8 mouse cellular contexts compared by ENCODE assay signal in genomic region chr17:53567346-53568101, GRCm38 (mm10). TPM values are rescaled to one million over a fixed set of nuclear protein-coding genes. Genes with fewer than 3 reads are reported as not detected.
A peak's percentile ranks its signal among the peaks of the same experiment; 100 is the strongest.
DNase-seq lines count a peak whose midpoint lies in the region; ATAC-seq and TF ChIP-seq lines count a peak whose summit lies in the region.

No protein-coding gene starts in this region.

- intact Hi-C loops in heart, postnatal 36 days (cut with DNase I), result loop anchor here (2.0 to 10.0 kb wide), 4 partner anchors 55 to 121 kb away; partner anchors contain the start of genes Rab5a and Sgo1

- H3K4me1 ChIP-seq in ES-Bruce4 (ENCODE audit: control insufficient read depth, insufficient read depth, low read length), result peaks cover 3% of the 10 kb centered on the region

- peak overlapping the region; percentile 98 for H3K4me3 ChIP-seq in ES-Bruce4 (ENCODE audit: low read depth, low read length)

- H3K27ac ChIP-seq in ES-Bruce4 (ENCODE audit: insufficient read depth, low read length), result peak overlapping the region; percentile 81

- TF ChIP-seq EP300 in ES-Bruce4 (IDR thresholded peaks at IDR 0.05; ENCODE audit: insufficient read depth, low read depth, low read length), result no peak

- TF ChIP-seq CTCF in ES-Bruce4 (IDR thresholded peaks at IDR 0.05; ENCODE audit: low read depth, low read length), result no peak
- no peak for TF ChIP-seq CTCF in brain, embryonic 14.5 days (IDR thresholded peaks at IDR 0.05; ENCODE audit: borderline replicate concordance, extremely low read depth, insufficient read depth, insufficient read length)

- peak; percentile 80 for DNase-seq in brain, embryonic 14.5 days (ENCODE audit: low read depth)
- peak; percentile 67 to 87 for DNase-seq in heart, postnatal 36 days
- DNase-seq in layer of hippocampus, postnatal 10 days (ENCODE audit: low spot score in 2 of 2), result peak; percentile 66 to 75
- DNase-seq in lung, postnatal 25 days (ENCODE audit: low spot score), result peak; percentile 28
- DNase-seq in right cerebral cortex, adult 2 months (ENCODE audit: low spot score in 2 of 2), result peak; percentile 14 to 36
- DNase-seq in urinary bladder, adult 2 months (ENCODE audit: low spot score), result peak; percentile 68

- peak; percentile 44 for ATAC-seq in erythroid progenitor cell, adult 5-6 weeks (replicated peaks; ENCODE audit: low FRiP score, poor library complexity, severe bottlenecking)

- no peaks in the 10 kb centered on the region for H3K36me3 ChIP-seq in ES-Bruce4 (ENCODE audit: control insufficient read depth, insufficient read depth, low read length, poor library complexity, severe bottlenecking)

- H3K9me3 ChIP-seq in ES-Bruce4 (replicated peaks; ENCODE audit: control insufficient read depth, insufficient read depth, low read length, poor library complexity, severe bottlenecking), result no peaks in the 10 kb centered on the region

- no peak for TF ChIP-seq POLR2A in ES-Bruce4 (IDR thresholded peaks at IDR 0.05; ENCODE audit: insufficient read depth, low read length)
- TF ChIP-seq POLR2A in brain, embryonic 14.5 days (IDR thresholded peaks at IDR 0.05; ENCODE audit: borderline replicate concordance, extremely low read depth, insufficient read depth, insufficient read length, poor library complexity, severe bottlenecking), result peak; percentile 32; the same call in 1 of the 2 replicates

- no peaks in the 10 kb centered on the region for H3K27me3 ChIP-seq in ES-Bruce4 (ENCODE audit: control insufficient read depth, insufficient read depth, low read length, poor library complexity, severe bottlenecking)

- H3K9ac ChIP-seq in ES-Bruce4 (ENCODE audit: low read depth, poor library complexity, severe bottlenecking), result peak overlapping the region; percentile 98

RNA-seq across cellular contexts. Expression of gene Kat2b, which starts 0.9 kb away (rescaled TPM):
- polyA plus RNA-seq in ES-Bruce4 (2011; ENCODE audit: insufficient read depth, insufficient read length, low read depth, missing spikeins), result 15.9 and 25.9 TPM in 2 replicates
- polyA plus RNA-seq in brain, embryonic 14.5 days (2012; rRNA removed), result 12.5 and 13.1 TPM in 2 replicates
- 64.5 and 72.1 TPM in 2 replicates for total RNA-seq in erythroid progenitor cell, adult 5-6 weeks (2015; ENCODE audit: low replicate concordance)
- total RNA-seq in erythroid progenitor cell, adult 5-6 weeks (2017; ENCODE audit: low replicate concordance), result 29.3 and 63.5 TPM in 2 replicates
- 10 to 100 TPM; 83.7 to 93.5 TPM for total RNA-seq in heart, postnatal 36 days (2021)
- 10 to 100 TPM; 14.1 to 14.6 TPM for total RNA-seq in layer of hippocampus, postnatal 10 days (2021)
- 31.5 and 35.5 TPM in 2 replicates for polyA plus RNA-seq in urinary bladder, adult 2 months (2012; rRNA removed)

RNA-seq across cellular contexts. Expression of gene Pp2d1, which starts 28.3 kb away (rescaled TPM):
- 0.44 TPM in 1 of 2 replicates, not detected in the other for polyA plus RNA-seq in ES-Bruce4 (2011; ENCODE audit: insufficient read depth, insufficient read length, low read depth, missing spikeins)
- polyA plus RNA-seq in brain, embryonic 14.5 days (2012; rRNA removed), result 0.03 TPM in 1 of 2 replicates, not detected in the other
- total RNA-seq in erythroid progenitor cell, adult 5-6 weeks (2015; ENCODE audit: low replicate concordance), result not detected in 2 replicates
- not detected in 2 replicates for total RNA-seq in erythroid progenitor cell, adult 5-6 weeks (2017; ENCODE audit: low replicate concordance)
- not detected for total RNA-seq in heart, postnatal 36 days (2021)
- total RNA-seq in layer of hippocampus, postnatal 10 days (2021), result not detected
- polyA plus RNA-seq in urinary bladder, adult 2 months (2012; rRNA removed), result not detected in 2 replicates

Comparison
In these comparisons a context has a peak if more than half of its experiments do, and no peak if none do; other contexts are left out.
1. Peak in every context shown above with its lines: DNase-seq, ATAC-seq, H3K4me3 ChIP-seq and H3K27ac ChIP-seq.
2. DNase-seq: peak in every context shown above with its lines; median percentile 80 in brain, embryonic 14.5 days; 77 in heart, postnatal 36 days; 70 in layer of hippocampus, postnatal 10 days; 68 in urinary bladder, adult 2 months; 28 in lung, postnatal 25 days; 25 in right cerebral cortex, adult 2 months.